Mouse (Mus musculus) G1E-ER4 (cell line): ENCODE data around the gene Haus2. TPM values are rescaled to one million over a fixed set of nuclear protein-coding genes. Genes with fewer than 3 reads are reported as not detected.

ENCODE experiments used
- GATA1 ChIP-seq: IDR thresholded peaks from one replicate; pipeline ENCODE4 v1.8.0; 2012; ENCODE audit warnings: low read length, inconsistent platforms
- polyA plus RNA-seq: library from polyadenylated mRNA; stranded (reverse); fragments of >175 nt; gene quantifications from 2 replicates; pipeline ENCODE4 v1.2.3, GENCODE M21; 2012

Haus2 gene
- polyA plus RNA-seq, 1 experiment: 2.3 TPM

DNA sequence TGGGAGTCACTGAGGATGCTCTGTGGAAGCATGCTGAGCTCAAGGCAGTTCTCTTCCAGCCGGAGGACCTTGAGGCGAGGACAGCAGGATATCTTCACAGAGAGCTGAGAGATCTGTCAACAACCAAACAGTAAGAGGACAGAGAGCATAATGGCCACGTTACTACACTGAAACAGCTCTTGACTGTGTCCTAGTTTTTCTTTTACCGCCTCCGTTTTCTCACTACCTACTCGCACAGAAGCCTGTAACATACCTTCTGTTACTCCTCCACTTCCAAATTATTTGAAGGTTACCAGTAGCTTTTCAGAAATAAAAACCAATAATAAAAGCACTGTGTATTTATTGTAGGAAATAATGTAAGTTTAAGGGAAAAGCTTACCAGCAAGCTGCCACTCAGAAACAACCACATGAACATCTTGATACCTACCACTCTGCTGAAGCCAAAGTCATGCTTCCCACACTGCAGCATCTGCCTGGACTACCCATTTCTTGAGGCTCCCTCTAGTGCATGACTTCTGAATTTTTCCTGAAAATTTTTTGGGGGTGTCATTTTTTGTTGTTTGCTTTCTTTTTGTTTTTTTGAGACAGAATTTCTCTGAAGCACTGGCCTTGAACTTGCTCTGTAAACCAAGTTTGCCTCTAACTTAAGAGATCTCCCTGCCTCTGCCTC is 3.0 kb upstream of the Haus2 start:
- no peak for TF ChIP-seq GATA1

DNA sequence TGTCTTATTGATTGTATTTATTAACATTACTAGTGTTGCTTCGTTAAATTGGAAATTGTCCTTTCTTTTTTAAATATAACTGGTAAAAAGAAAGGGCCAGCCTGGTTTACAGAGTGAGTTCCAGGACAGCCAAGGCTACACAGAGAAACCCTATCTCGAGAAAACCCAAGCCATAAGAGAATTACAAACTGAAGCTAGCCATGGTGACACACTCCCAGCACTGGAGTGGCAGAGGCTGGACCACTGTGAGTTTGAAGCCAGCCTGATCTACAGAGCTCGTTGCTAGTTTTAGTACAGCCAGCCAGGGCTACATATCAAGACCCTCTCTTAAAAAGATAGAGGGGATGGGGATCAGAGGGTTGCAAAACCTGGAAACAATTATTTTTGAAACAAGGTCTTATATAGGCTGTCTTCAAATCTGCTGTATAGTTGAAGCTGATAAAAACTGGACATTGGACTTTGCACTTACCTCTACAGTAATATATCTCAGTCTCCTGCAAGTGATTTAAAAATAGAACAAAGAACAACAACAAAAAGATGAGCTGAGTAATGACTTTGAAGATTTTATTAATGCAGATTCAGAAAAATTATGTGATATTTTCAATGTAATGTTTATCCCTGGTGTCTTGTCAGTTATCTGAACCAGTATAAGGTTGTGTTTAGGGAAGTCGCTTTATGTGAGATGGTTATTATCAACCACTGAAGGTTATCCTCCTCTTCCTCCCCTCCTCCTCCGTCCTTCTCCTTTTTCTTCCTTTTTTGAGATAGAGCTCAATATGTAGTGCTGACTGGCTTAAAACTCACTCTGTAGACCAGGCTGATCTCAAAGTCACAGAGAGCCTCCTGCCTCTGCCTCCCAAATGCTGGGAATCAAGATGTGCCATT is 7.3 kb downstream of the Haus2 start:
- no peak for TF ChIP-seq GATA1

DNA sequence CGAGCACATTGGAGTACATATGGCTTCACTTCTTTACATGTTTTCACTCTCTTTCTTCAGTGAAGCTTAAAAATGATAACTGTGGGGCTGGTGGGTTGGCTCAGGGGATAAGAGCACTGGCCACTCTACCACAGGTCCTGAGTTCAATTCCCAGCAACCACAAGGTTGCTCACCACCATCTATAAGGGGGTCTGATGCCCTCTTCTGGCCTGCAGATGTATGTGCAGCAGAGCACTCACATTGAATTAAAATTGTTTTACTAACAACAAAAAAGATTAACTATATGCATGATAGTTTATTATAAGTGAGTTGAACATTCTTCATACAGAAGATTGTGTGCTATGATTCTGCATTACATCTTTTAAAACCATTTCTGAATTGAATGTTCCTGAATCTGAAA is 10.4 kb downstream of the Haus2 start:
- no peak for TF ChIP-seq GATA1

DNA sequence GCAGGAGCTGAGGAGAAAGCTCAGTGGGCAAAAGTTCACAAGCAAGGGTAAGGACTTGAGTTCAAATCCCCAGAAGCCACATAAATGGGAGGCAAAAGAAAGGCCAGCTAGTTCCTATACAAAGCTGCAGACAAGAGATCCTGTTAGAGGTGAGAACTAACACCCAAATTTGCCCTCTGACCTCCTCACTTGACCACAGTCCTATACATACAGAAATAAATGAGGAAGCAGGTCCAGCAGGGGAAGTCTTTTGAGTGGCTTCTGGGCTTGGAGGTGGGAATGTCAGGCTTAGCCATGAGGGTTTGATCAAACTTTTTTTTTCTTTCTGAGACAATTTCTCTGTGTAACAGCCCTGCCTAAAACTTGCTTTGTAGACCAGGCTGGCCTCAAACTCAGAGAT is 13.7 kb downstream of the Haus2 start:
- TF ChIP-seq GATA1: no peak

DNA sequence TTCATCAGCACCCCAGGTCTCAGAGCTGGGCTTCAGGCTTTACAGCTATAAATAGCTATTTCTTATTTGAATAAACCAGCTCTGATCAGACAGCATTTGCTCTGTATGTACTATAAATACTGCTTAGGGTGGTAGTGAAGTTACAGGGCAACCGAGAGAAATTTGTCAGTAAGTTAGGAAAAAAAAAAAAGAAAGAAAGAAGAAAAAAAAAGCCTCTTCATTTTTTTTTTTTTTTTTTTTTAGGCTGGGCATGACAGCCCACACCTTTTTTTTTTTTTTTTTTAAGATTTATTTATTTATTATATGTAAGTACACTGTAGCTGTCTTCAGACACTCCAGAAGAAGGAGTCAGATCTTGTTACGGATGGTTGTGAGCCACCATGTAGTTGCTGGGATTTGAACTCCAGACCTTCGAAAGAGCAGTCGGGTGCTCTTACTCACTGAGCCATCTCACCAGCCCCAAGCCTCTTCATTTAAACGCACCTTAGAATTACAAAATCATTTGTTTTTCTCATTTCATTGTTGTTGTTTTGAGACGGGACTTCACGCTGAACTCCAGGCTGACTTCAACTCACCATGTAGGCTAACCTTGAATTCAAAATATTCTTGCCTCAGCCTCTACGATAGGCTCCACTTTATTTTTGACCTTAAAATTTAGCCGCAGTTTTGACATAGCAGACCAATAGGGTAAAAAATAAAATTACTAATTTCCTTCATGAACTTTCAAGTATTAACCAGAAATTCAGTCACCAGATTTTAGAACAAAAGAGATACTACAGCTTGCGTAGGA is 19.1 kb downstream of the Haus2 start:
- no peak for TF ChIP-seq GATA1

DNA sequence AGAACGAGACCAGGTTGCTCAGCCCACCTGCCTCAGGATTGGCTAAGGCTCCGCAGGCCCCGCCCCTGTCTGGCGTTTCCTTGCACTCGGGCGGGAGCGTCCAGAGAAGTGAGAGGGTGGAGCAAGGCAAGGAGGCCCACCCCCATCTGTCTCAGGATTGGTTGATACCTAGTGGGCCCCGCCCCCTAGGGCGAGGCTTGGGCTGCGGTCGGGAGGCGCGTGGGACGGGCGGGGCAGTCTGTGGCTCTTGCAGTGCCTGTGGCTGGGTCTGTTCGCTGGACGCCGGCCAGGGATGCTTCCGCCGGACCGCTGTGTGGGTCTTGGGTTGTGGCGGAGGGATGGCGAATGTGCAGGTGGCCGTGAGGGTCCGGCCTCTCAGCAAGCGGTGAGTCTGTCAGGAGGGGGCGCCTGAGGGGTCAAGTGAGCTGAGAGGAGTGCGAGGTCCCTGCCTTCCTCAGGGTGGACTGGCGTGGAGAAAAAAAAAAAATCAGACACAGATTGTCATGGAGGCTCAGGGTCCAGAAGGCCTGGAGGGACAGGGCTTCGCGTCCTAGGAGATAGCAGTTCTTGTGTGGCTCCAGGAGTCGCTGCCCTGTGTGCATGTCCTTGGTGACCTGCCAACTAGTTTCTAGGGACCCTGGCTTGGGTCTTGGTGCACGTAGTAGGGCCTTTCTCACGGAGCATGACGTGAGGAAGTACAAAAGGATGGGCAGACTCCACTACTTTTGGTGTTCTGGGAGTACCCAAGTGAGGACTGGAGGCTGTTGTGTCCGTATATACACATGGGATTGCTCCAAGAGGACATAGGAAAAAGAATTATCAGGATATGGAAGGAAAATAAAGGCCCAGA is 19.9 kb downstream of the Haus2 start, which contains the start of gene Stard9:
Gene Stard9, plus strand, starts transcription at position 236 of the 850 bp plus-strand sequence.
- no peak for TF ChIP-seq GATA1

- TF ChIP-seq GATA1: no peak
These were observed 21.1 kb downstream of the Haus2 start for GRCm38 (mm10) chr2:120630246-120630645.

DNA sequence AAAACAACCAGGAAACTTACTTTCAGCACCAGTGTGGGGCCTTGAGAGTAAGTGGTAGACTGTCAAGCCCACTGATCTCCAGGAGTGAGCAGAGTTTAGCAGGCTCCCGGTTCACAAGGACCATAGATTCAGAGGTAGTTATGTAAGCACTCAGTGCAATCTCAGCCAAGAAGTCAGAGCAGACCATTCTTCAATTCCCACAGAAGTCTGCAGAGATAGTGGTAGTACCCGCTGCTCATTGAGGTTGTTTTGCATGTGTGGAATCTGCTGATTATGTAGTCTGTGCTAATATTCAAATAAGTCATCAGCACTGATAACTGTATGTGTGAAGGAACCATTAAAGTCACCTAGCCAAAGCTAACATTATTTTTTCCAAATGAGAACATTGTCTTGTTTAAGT is 21.5 kb downstream of the Haus2 start:
- TF ChIP-seq GATA1: no peak

GRCm38 (mm10) chr2:120631521-120631920 is 22.3 kb downstream of the Haus2 start:
- peak; percentile 99 for TF ChIP-seq GATA1

GRCm38 (mm10) chr2:120631957-120632356 is 22.8 kb downstream of the Haus2 start:
- no peak for TF ChIP-seq GATA1

GRCm38 (mm10) chr2:120640835-120641234 is 31.7 kb downstream of the Haus2 start:
- no peak for TF ChIP-seq GATA1

- no peak for TF ChIP-seq GATA1
These were observed 34.7 kb downstream of the Haus2 start for GRCm38 (mm10) chr2:120643836-120644235.

DNA sequence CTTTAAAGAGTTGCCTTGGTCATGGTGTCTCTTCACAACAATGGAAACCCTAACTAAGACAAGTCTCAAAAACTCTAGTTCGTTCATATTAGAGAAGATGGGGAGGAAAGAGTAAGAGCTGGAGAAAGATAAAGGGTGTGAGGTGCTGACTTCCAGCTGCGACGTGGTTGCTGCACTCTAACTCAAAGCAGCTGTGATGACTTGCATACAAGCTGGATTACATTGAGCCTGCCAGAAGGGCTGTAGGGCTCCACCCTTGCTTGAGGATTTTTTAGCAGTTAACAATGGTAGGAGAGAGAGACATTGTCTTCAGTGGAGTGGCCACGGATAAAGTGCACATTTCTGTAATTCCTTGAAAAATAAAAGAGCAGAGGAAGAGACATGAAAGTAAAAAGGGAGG is 37.6 kb downstream of the Haus2 start:
- no peak for TF ChIP-seq GATA1

DNA sequence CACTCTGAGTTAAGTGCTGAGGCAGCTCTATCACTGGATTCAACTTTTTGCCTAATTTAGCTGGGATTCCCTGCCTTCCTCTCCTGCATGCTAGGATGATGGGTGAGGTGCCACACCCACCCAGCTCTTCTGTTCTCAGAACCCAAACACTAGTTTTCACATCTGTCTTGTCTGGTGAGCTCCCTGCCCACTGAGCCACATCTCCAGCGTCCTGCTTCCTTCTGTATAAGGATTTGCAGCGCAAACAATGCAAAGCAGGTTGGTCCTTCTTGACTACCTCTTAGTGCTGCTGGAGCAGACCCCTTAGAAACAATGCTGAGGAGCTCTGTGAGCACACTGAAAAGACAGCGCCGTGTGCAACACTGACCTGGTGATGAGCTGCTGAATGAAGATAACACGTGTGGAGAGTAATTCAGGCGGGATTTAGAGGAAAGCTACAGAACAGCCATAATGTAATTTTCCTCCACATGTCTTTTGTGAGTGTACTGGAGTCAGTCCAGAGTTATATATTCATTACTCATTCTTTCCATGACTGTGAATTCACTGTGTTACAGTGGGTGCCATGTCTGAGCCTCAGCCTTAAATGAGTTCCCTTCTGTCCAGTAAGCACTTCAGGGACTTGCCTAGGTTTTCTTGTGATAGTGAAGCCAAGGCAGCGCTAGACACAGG is 43.2 kb downstream of the Haus2 start:
- TF ChIP-seq GATA1: no peak

DNA sequence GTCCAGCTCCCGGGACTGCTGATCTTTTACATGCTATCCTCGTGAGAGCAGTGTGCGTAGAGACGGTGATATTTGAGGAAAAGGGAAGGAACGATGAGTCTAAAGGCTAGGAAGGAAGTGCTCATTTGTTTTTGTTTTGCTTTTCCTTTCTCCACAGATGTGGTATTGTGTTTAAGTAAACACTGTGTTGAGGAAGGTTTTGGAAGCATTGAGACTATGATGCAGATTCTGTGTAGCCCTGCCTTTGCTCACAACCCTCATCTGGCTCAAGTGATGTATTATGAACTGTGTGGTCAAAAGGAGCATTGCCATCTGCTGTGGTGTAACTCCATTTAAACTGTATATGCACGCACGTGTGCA is 43.7 kb downstream of the Haus2 start:
- TF ChIP-seq GATA1: no peak

DNA sequence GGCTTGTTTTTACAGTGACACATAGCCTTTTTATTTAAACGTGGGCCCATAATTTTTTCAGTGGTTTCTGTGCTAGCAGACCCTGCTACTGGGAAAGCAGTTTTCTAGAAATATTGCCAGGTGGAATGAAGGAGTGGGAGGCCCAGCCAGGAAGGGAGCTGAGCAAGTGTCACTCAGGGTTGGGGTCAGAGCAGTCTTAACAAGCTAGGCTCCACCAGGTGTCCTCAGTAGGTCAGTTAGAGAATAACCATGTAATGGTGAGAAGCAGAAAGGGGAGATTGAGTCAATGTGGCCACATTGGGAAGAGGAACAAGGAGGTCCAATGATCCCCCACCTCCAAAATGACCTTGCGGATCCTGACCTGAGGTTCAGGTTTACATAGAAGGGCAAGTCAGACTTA is 45.5 kb downstream of the Haus2 start:
- no peak for TF ChIP-seq GATA1
